Mouse (Mus musculus): Measurements from ENCODE around the gene Lars2. TPM values are rescaled to one million over a fixed set of nuclear protein-coding genes. Genes with fewer than 3 reads are reported as not detected.

The Lars2 gene
- polyA plus RNA-seq (2012; fragmentation: generic; extraction: Trizol): 1,000 to 10,000 TPM in 1 of 2 experiments, 100 to 1,000 TPM in 1; 898 to 1,505 TPM

DNA sequence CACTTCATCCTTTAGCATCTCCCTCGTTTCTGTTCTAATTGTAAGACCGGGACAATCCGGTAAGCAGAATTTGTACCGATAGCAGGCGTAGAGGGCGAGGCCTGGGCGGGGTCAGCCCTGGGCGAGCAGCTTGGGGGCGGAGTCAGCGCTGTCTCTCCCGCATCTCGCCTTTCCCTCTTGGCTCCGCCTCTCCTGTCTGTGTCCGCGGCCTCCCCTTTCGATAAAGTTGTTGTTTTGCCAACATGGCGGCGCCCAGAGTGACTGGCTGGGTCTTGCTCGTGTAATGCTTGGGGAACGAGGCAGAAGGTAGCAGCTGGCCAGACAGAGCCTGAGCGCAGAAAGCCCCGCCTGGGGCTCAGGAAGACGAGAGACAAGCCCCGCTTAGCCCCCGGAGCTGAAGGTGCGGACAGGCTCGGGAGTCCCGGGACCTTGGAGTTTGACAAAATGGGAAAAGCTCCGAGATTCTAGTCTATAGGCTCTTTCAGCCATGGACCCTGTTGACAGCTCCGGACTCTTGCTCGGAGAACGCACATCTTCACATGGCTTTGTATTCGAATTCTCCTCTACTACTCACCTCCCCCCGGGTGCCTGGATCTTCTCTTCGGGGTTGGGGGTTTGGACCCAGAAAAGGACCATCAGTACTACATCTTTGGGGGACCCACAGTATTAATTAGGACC lies at the start of gene Lars2:
Lars2 (plus strand) TSS at position 220 of the 678 bp plus-strand sequence.

DNA sequence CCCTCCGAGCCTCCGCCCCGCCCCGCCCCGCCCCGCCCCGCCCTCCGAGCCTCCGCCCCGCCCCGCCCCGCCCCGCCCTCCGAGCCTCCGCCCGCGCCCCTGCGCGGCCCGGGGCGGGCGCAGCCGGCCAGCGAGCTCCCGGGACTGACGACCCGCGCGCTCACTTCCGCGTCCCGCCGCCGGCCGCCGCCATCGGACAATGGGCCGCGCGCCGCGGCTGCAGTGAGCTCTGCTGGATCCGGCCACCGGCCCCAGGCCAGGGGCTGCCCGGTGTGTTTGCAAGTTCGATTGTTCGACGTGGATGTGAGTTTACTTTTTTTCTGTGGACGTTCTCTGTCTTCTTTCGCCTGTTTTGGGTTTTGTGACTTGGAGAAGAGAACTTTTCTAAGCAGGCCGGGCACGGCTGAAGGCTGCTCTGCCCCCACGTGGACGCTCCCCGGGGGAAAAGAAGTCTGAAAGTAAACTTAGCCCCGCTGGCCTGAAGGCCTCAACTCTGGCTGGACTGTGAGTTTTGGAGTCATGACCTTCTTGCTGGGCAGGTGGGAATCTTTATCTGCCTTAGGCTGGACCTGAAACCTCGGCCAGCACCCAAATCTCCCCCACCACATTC lies 112.0 kb downstream of the Lars2 start, which contains the start of gene Limd1:
Limd1 (plus strand) TSS at position 121 of the 610 bp plus-strand sequence.

Other genes with a start within 250 kb of the Lars2 start
- gene Clec3b, start 216.0 kb upstream of the Lars2 start, polyA plus RNA-seq (2012; fragmentation: generic; extraction: Trizol): 100 to 1,000 TPM in 1 of 2 experiments, under 1 TPM in 1; 0.22 to 171 TPM
- gene Cdcp1, start 150.9 kb upstream of the Lars2 start, polyA plus RNA-seq (2012; fragmentation: generic; extraction: Trizol): under 1 TPM in 1 of 2 experiments, not detected in 1; 0.11 TPM
- 10 to 100 TPM in 1 of 2 experiments, 1 to 10 TPM in 1; 8.1 to 20.3 TPM for gene Tmem158, start 106.2 kb upstream of the Lars2 start, polyA plus RNA-seq (2012; fragmentation: generic; extraction: Trizol)
- 10 to 100 TPM in 1 of 2 experiments, 1 to 10 TPM in 1; 7.7 to 21.0 TPM for gene Limd1, start 111.8 kb downstream of the Lars2 start, polyA plus RNA-seq (2012; fragmentation: generic; extraction: Trizol)
- gene Sacm1l, start 162.8 kb downstream of the Lars2 start, polyA plus RNA-seq (2012; fragmentation: generic; extraction: Trizol): 1 to 10 TPM in 1 of 2 experiments, under 1 TPM in 1; 0.46 to 5.9 TPM

Measured in C3H10T1/2 (cell line).